Mouse (Mus musculus): ENCODE data around the gene Sf3a1. TPM values are rescaled to one million over a fixed set of nuclear protein-coding genes. Genes with fewer than 3 reads are reported as not detected.

Sf3a1 gene
- total RNA-seq, 2 experiments from 2014 or later, result 73.1 to 74.1 TPM

Small RNAs within 50 kb of the gene (microRNA-seq; reads per million reads assigned to microRNA genes)
- gene Mir3060, result 1.2 to 2.7 reads per million in 2 experiments

Other genes starting within 250 kb of the Sf3a1 start
- 10 to 100 TPM; 19.0 to 20.0 TPM for gene Slc35e4, start 245.7 kb upstream of the Sf3a1 start, total RNA-seq (2021)
- 10 to 100 TPM; 15.9 to 19.6 TPM for gene Tcn2, start 228.2 kb upstream of the Sf3a1 start, total RNA-seq (2021)
- gene Pes1, start 196.4 kb upstream of the Sf3a1 start, total RNA-seq (2021), result 10 to 100 TPM; 40.0 to 43.2 TPM
- not detected for gene 4930556J24Rik, start 183.6 kb upstream of the Sf3a1 start, total RNA-seq (2021)
- 1 to 10 TPM; 8.4 to 9.1 TPM for gene Gal3st1, start 176.7 kb upstream of the Sf3a1 start, total RNA-seq (2021)
- gene Sec14l4, start 128.9 kb upstream of the Sf3a1 start, total RNA-seq (2021), result not detected
- gene Sec14l3, start 95.5 kb upstream of the Sf3a1 start, total RNA-seq (2021), result 1 to 10 TPM; 1.8 to 2.2 TPM
- 10 to 100 TPM; 95.0 to 97.3 TPM for gene Mtfp1, start 64.9 kb upstream of the Sf3a1 start, total RNA-seq (2021)
- 10 to 100 TPM; 39.6 to 40.9 TPM for gene Sec14l2, start 36.9 kb upstream of the Sf3a1 start, total RNA-seq (2021)
- 10 to 100 TPM; 27.1 to 30.8 TPM for gene Rnf215, start 25.1 kb upstream of the Sf3a1 start, total RNA-seq (2021)
- gene Ccdc157, start 57 bp upstream of the Sf3a1 start, total RNA-seq (2021), result 10 to 100 TPM; 16.6 to 17.6 TPM
- gene Tbc1d10a, start 26.4 kb downstream of the Sf3a1 start, total RNA-seq (2021), result 10 to 100 TPM; 30.5 to 30.7 TPM
- 1 to 10 TPM; 3.1 to 3.2 TPM for gene Castor1, start 57.9 kb downstream of the Sf3a1 start, total RNA-seq (2021)
- gene Osm, start 76.1 kb downstream of the Sf3a1 start, total RNA-seq (2021), result under 1 TPM in 1 of 2 experiments, not detected in 1; 0.19 TPM
- 1 to 10 TPM; 1.3 to 1.6 TPM for gene Lif, start 97.2 kb downstream of the Sf3a1 start, total RNA-seq (2021)